Mouse (Mus musculus): ENCODE results near the gene Psip1. TPM values are rescaled to one million over a fixed set of nuclear protein-coding genes. Genes with fewer than 3 reads are reported as not detected.

Gene Psip1
- polyA plus RNA-seq, 1 experiment from 2014 or later, result 82.9 TPM

- Histone ChIP-seq H3K4me2 (ENCODE audit: low read depth, low read length) (no peak overlapping the region), H3K27ac (ENCODE audit: low read length) (no peak overlapping the region), H3K9me3 (replicated peaks; ENCODE audit: control insufficient read depth, low read length) (no peaks in the 10 kb centered on the region), H3K27me3 (ENCODE audit: control insufficient read depth, insufficient read depth, low read length) (no peaks in the 10 kb centered on the region), H3K36me3 (ENCODE audit: control insufficient read depth, insufficient read depth) (peaks cover 45% of the 10 kb centered on the region), H3K9ac (ENCODE audit: low read length) (no peak overlapping the region), H3K4me3 (ENCODE audit: low read length) (no peak overlapping the region), H3K4me1 (ENCODE audit: control insufficient read depth, insufficient read depth, low read length) (no peaks in the 10 kb centered on the region)
- no peak for ATAC-seq (replicated peaks; ENCODE audit: extremely low read depth, insufficient read depth, low FRiP score)
Measured at GRCm38 (mm10) chr4:83438116-83438515, 48.1 kb downstream of the Psip1 start.

- Histone ChIP-seq H3K9me3 (replicated peaks; ENCODE audit: control insufficient read depth, low read length) (no peaks in the 10 kb centered on the region), H3K4me1 (ENCODE audit: control insufficient read depth, insufficient read depth, low read length) (no peaks in the 10 kb centered on the region), H3K9ac (ENCODE audit: low read length) (no peak overlapping the region), H3K27ac (ENCODE audit: low read length) (no peak overlapping the region), H3K4me3 (ENCODE audit: low read length) (no peak overlapping the region), H3K27me3 (ENCODE audit: control insufficient read depth, insufficient read depth, low read length) (no peaks in the 10 kb centered on the region), H3K36me3 (ENCODE audit: control insufficient read depth, insufficient read depth) (peaks cover 45% of the 10 kb centered on the region), H3K4me2 (ENCODE audit: low read depth, low read length) (no peak overlapping the region)
- no peak for ATAC-seq (replicated peaks; ENCODE audit: extremely low read depth, insufficient read depth, low FRiP score)
- WGBS, result 96% methylated on average over 8 of the region's 8 CpGs
Measured at GRCm38 (mm10) chr4:83436375-83436774, 49.9 kb downstream of the Psip1 start.

- ATAC-seq (replicated peaks; ENCODE audit: extremely low read depth, insufficient read depth, low FRiP score), result no peak
- Histone ChIP-seq H3K27me3 (ENCODE audit: control insufficient read depth, insufficient read depth, low read length) (no peaks in the 10 kb centered on the region), H3K9ac (ENCODE audit: low read length) (no peak overlapping the region), H3K4me3 (ENCODE audit: low read length) (no peak overlapping the region), H3K9me3 (replicated peaks; ENCODE audit: control insufficient read depth, low read length) (no peaks in the 10 kb centered on the region), H3K27ac (ENCODE audit: low read length) (no peak overlapping the region), H3K36me3 (ENCODE audit: control insufficient read depth, insufficient read depth) (peaks cover 53% of the 10 kb centered on the region), H3K4me1 (ENCODE audit: control insufficient read depth, insufficient read depth, low read length) (no peaks in the 10 kb centered on the region), H3K4me2 (ENCODE audit: low read depth, low read length) (no peak overlapping the region)
- 89% methylated on average over 6 of the region's 6 CpGs for WGBS
Measured at GRCm38 (mm10) chr4:83432901-83433300, 53.4 kb downstream of the Psip1 start.

- no peak for ATAC-seq (replicated peaks; ENCODE audit: extremely low read depth, insufficient read depth, low FRiP score)
- H3K27me3 ChIP-seq (ENCODE audit: control insufficient read depth, insufficient read depth, low read length), result no peaks in the 10 kb centered on the region
- H3K9me3 ChIP-seq (replicated peaks; ENCODE audit: control insufficient read depth, low read length), result no peaks in the 10 kb centered on the region
- no peak overlapping the region for H3K4me2 ChIP-seq (ENCODE audit: low read depth, low read length)
- H3K27ac ChIP-seq (ENCODE audit: low read length), result no peak overlapping the region
- H3K9ac ChIP-seq (ENCODE audit: low read length), result no peak overlapping the region
- H3K4me3 ChIP-seq (ENCODE audit: low read length), result no peak overlapping the region
- no peaks in the 10 kb centered on the region for H3K4me1 ChIP-seq (ENCODE audit: control insufficient read depth, insufficient read depth, low read length)
- WGBS, result 93% methylated on average over 7 of the region's 7 CpGs
- peaks cover 50% of the 10 kb centered on the region for H3K36me3 ChIP-seq (ENCODE audit: control insufficient read depth, insufficient read depth)
Measured at GRCm38 (mm10) chr4:83431950-83432349, 54.3 kb downstream of the Psip1 start.

- H3K4me3 ChIP-seq (ENCODE audit: low read length), result no peak overlapping the region
- H3K27ac ChIP-seq (ENCODE audit: low read length), result no peak overlapping the region
- H3K4me1 ChIP-seq (ENCODE audit: control insufficient read depth, insufficient read depth, low read length), result no peaks in the 10 kb centered on the region
- no peak overlapping the region for H3K4me2 ChIP-seq (ENCODE audit: low read depth, low read length)
- no peak overlapping the region for H3K9ac ChIP-seq (ENCODE audit: low read length)
- H3K36me3 ChIP-seq (ENCODE audit: control insufficient read depth, insufficient read depth), result peaks cover 38% of the 10 kb centered on the region
- H3K9me3 ChIP-seq (replicated peaks; ENCODE audit: control insufficient read depth, low read length), result no peaks in the 10 kb centered on the region
- H3K27me3 ChIP-seq (ENCODE audit: control insufficient read depth, insufficient read depth, low read length), result no peaks in the 10 kb centered on the region
- 86% methylated on average over 4 of the region's 4 CpGs for WGBS
- ATAC-seq (replicated peaks; ENCODE audit: extremely low read depth, insufficient read depth, low FRiP score), result no peak
Measured at GRCm38 (mm10) chr4:83428845-83429244, 57.4 kb downstream of the Psip1 start.

- Histone ChIP-seq H3K27me3 (ENCODE audit: control insufficient read depth, insufficient read depth, low read length) (no peaks in the 10 kb centered on the region), H3K27ac (ENCODE audit: low read length) (no peak overlapping the region), H3K9ac (ENCODE audit: low read length) (no peak overlapping the region), H3K4me1 (ENCODE audit: control insufficient read depth, insufficient read depth, low read length) (no peaks in the 10 kb centered on the region), H3K4me2 (ENCODE audit: low read depth, low read length) (no peak overlapping the region), H3K4me3 (ENCODE audit: low read length) (no peak overlapping the region), H3K36me3 (ENCODE audit: control insufficient read depth, insufficient read depth) (peaks cover 39% of the 10 kb centered on the region), H3K9me3 (replicated peaks; ENCODE audit: control insufficient read depth, low read length) (no peaks in the 10 kb centered on the region)
- no peak for ATAC-seq (replicated peaks; ENCODE audit: extremely low read depth, insufficient read depth, low FRiP score)
- 95% methylated on average over 8 of the region's 8 CpGs for WGBS
Measured at GRCm38 (mm10) chr4:83427696-83428095, 58.6 kb downstream of the Psip1 start.

- peaks cover 38% of the 10 kb centered on the region for H3K36me3 ChIP-seq (ENCODE audit: control insufficient read depth, insufficient read depth)
- 96% methylated on average over 7 of the region's 7 CpGs for WGBS
- no peak for ATAC-seq (replicated peaks; ENCODE audit: extremely low read depth, insufficient read depth, low FRiP score)
Measured at GRCm38 (mm10) chr4:83427141-83427540, 59.1 kb downstream of the Psip1 start.

GRCm38 (mm10) chr4:83425119-83425518 lies 61.1 kb downstream of the Psip1 start:
- ATAC-seq (replicated peaks; ENCODE audit: extremely low read depth, insufficient read depth, low FRiP score), result no peak
- no peaks in the 10 kb centered on the region for H3K4me1 ChIP-seq (ENCODE audit: control insufficient read depth, insufficient read depth, low read length)
- no peaks in the 10 kb centered on the region for H3K9me3 ChIP-seq (replicated peaks; ENCODE audit: control insufficient read depth, low read length)
- H3K27ac ChIP-seq (ENCODE audit: low read length), result no peak overlapping the region
- no peak overlapping the region for H3K4me3 ChIP-seq (ENCODE audit: low read length)
- no peak overlapping the region for H3K4me2 ChIP-seq (ENCODE audit: low read depth, low read length)
- H3K36me3 ChIP-seq (ENCODE audit: control insufficient read depth, insufficient read depth), result peaks cover 33% of the 10 kb centered on the region
- no peaks in the 10 kb centered on the region for H3K27me3 ChIP-seq (ENCODE audit: control insufficient read depth, insufficient read depth, low read length)
- H3K9ac ChIP-seq (ENCODE audit: low read length), result no peak overlapping the region
- 99% methylated on average over 4 of the region's 4 CpGs for WGBS

More at GRCm38 (mm10) chr4:83427141-83427540, 59.1 kb downstream of the Psip1 start:
- Histone ChIP-seq H3K9ac (ENCODE audit: low read length) (no peak overlapping the region), H3K4me1 (ENCODE audit: control insufficient read depth, insufficient read depth, low read length) (no peaks in the 10 kb centered on the region), H3K27me3 (ENCODE audit: control insufficient read depth, insufficient read depth, low read length) (no peaks in the 10 kb centered on the region), H3K4me3 (ENCODE audit: low read length) (no peak overlapping the region), H3K9me3 (replicated peaks; ENCODE audit: control insufficient read depth, low read length) (no peaks in the 10 kb centered on the region), H3K4me2 (ENCODE audit: low read depth, low read length) (no peak overlapping the region), H3K27ac (ENCODE audit: low read length) (no peak overlapping the region)

GRCm38 (mm10) chr4:83423641-83424040 lies 62.6 kb downstream of the Psip1 start:
- Histone ChIP-seq H3K36me3 (ENCODE audit: control insufficient read depth, insufficient read depth) (peaks cover 24% of the 10 kb centered on the region), H3K27me3 (ENCODE audit: control insufficient read depth, insufficient read depth, low read length) (no peaks in the 10 kb centered on the region), H3K4me3 (ENCODE audit: low read length) (no peak overlapping the region), H3K27ac (ENCODE audit: low read length) (no peak overlapping the region), H3K4me2 (ENCODE audit: low read depth, low read length) (no peak overlapping the region), H3K9ac (ENCODE audit: low read length) (no peak overlapping the region), H3K4me1 (ENCODE audit: control insufficient read depth, insufficient read depth, low read length) (peaks cover 7% of the 10 kb centered on the region), H3K9me3 (replicated peaks; ENCODE audit: control insufficient read depth, low read length) (no peaks in the 10 kb centered on the region)
- WGBS, result 91% methylated on average over 6 of the region's 6 CpGs
- no peak for ATAC-seq (replicated peaks; ENCODE audit: extremely low read depth, insufficient read depth, low FRiP score)

GRCm38 (mm10) chr4:83418781-83419180 lies 67.5 kb downstream of the Psip1 start:
- Histone ChIP-seq H3K4me3 (ENCODE audit: low read length) (peak overlapping the region; percentile 79), H3K9ac (ENCODE audit: low read length) (no peak overlapping the region; the same call in 1 of the 2 replicates), H3K27me3 (ENCODE audit: control insufficient read depth, insufficient read depth, low read length) (no peaks in the 10 kb centered on the region), H3K27ac (ENCODE audit: low read length) (no peak overlapping the region), H3K36me3 (ENCODE audit: control insufficient read depth, insufficient read depth) (peaks cover 9% of the 10 kb centered on the region), H3K4me1 (ENCODE audit: control insufficient read depth, insufficient read depth, low read length) (peaks cover 10% of the 10 kb centered on the region), H3K4me2 (ENCODE audit: low read depth, low read length) (peak overlapping the region; percentile 71), H3K9me3 (replicated peaks; ENCODE audit: control insufficient read depth, low read length) (peaks cover 6% of the 10 kb centered on the region)
- ATAC-seq (replicated peaks; ENCODE audit: extremely low read depth, insufficient read depth, low FRiP score), result no peak
- 55% methylated on average over 2 of the region's 2 CpGs for WGBS
